Mouse (Mus musculus) megakaryocyte, embryonic 14.5 days (primary cell): ENCODE measurements around the gene Wdr4. TPM values are rescaled to one million over a fixed set of nuclear protein-coding genes. Genes with fewer than 3 reads are reported as not detected.
A peak's percentile ranks its signal among the peaks of the same experiment; 100 is the strongest.

Experiments used
- H3K27me3 ChIP-seq: replicated peaks from 2 replicates; pipeline ENCODE3; 2012; ENCODE audit warnings: inconsistent platforms
- H3K36me3 ChIP-seq: replicated peaks from 2 replicates; pipeline ENCODE3; 2012; ENCODE audit warnings: low read length, inconsistent platforms, mixed read lengths
- H3K4me1 ChIP-seq: 2 replicates; pipeline ENCODE4 v1.6.1; 2012; ENCODE audit warnings: inconsistent platforms
- H3K4me3 ChIP-seq: replicated peaks from 2 replicates; pipeline ENCODE3; 2012; ENCODE audit warnings: moderate library complexity, mild to moderate bottlenecking, inconsistent platforms
- H3K9me3 ChIP-seq: 2 replicates; pipeline ENCODE4 v1.6.1; 2012; ENCODE audit warnings: inconsistent platforms
- FLI1 ChIP-seq: IDR thresholded peaks from 2 replicates; pipeline ENCODE4 v1.6.1; 2012; ENCODE audit warnings: low read length, inconsistent platforms, mixed read lengths
- GATA1 ChIP-seq: IDR thresholded peaks from 3 replicates; pipeline ENCODE4 v1.6.1; 2012; ENCODE audit warnings: mixed read lengths, low read length, inconsistent platforms, borderline replicate concordance
- polyA plus RNA-seq: library from polyadenylated mRNA; stranded (reverse); fragments of >175 nt; gene quantifications from 2 replicates; pipeline ENCODE4 v1.2.3, GENCODE M21; 2012; ENCODE audit warnings: low replicate concordance; ENCODE audit not compliant: insufficient read depth

Gene Wdr4
- 13.5 and 35.0 TPM in 2 replicates for polyA plus RNA-seq

GRCm38 (mm10) chr17:31519946-31520838 lies at the start of gene Wdr4, which contains the start of gene Ndufv3:
Wdr4 (minus strand) TSS chr17:31519980.
Ndufv3 (plus strand) TSS chr17:31520115.
- H3K4me1 ChIP-seq, result peaks cover 57% of the 10 kb centered on the region
- peak within 1 kb of the TSS; percentile 96 for H3K4me3 ChIP-seq
- H3K36me3 ChIP-seq, result peaks cover 34% of the 10 kb centered on the region
- TF ChIP-seq FLI1 (no peak), GATA1 (no peak)
- peaks cover 3% of the 10 kb centered on the region for H3K27me3 ChIP-seq
- H3K9me3 ChIP-seq, result no peaks in the 10 kb centered on the region

GRCm38 (mm10) chr17:31566276-31566675 lies 46.5 kb upstream of the Wdr4 start:
- no peaks in the 10 kb centered on the region for H3K27me3 ChIP-seq
- H3K36me3 ChIP-seq, result peaks cover 13% of the 10 kb centered on the region
- H3K9me3 ChIP-seq, result no peaks in the 10 kb centered on the region
- peak overlapping the region; percentile 97 for H3K4me3 ChIP-seq
- peaks cover 61% of the 10 kb centered on the region for H3K4me1 ChIP-seq
- TF ChIP-seq FLI1, result no peak
- no peak for TF ChIP-seq GATA1

DNA sequence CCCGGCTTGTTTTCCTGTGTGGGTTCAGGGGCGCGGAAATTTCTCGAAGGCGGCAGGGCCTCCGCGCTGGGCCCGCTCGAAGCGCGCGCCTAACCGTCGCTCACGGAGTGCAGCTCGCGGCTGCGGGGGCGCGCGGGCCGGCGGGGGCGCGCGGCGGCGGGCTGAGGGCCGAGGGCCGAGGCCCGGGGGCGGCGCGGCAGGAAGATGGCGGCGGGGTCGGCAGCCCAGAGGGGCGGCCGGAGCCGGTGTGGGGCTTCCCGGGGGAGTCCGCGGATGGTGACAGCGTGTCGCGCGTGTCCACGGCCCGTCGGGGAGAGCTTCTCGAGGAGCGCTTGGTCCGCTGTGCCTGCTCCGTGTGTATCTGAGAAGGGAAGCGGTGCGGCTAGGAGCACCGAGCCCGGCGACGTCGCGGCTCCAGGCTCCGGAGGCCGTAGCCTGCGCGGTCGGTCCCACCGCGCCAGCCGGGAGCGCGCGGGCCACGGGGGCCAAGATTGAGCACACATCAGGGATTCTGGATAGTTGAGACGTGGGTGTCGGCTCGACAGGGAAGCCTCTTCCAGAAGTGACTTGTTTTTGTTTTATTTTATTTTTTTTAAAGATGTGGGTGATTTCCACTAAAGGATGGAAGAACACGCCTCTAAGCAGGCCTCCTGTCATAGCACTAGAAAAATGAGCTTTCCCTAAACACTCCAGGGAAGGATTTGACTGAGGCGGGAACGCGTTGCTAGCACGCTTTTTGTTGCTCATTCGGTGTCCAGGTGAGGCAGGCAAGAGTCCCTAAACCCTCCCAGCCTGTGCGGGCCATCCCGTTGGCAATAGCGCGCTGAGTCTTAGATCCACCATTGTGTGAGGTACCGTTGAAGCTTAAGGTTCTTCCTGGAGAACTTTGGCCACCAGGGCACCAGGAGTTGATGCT lies 45.6 kb upstream of the Wdr4 start:
- Histone ChIP-seq H3K36me3 (peaks cover 13% of the 10 kb centered on the region), H3K9me3 (no peaks in the 10 kb centered on the region), H3K27me3 (no peaks in the 10 kb centered on the region), H3K4me1 (peaks cover 54% of the 10 kb centered on the region), H3K4me3 (peak overlapping the region; percentile 97)
- no peak for TF ChIP-seq FLI1
- no peak for TF ChIP-seq GATA1

DNA sequence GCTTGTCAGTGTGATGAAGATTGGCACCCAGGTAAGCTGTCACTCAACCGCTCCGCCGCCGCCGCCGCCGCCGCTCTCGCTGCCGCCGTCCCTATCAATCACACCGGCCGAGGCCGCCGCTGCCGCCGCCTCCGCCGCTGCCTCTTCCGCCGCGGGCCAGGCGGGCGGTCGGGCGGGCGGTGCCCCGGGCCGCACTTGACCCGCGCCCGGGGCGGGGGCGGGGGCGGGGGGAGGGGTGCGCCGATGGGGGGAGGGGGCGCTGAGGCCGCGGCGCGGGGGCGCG lies 45.0 kb upstream of the Wdr4 start:
- Histone ChIP-seq H3K4me3 (peak overlapping the region; percentile 97), H3K36me3 (peaks cover 13% of the 10 kb centered on the region), H3K27me3 (no peaks in the 10 kb centered on the region), H3K9me3 (no peaks in the 10 kb centered on the region), H3K4me1 (peaks cover 49% of the 10 kb centered on the region)
- TF ChIP-seq FLI1, result no peak
- no peak for TF ChIP-seq GATA1

DNA sequence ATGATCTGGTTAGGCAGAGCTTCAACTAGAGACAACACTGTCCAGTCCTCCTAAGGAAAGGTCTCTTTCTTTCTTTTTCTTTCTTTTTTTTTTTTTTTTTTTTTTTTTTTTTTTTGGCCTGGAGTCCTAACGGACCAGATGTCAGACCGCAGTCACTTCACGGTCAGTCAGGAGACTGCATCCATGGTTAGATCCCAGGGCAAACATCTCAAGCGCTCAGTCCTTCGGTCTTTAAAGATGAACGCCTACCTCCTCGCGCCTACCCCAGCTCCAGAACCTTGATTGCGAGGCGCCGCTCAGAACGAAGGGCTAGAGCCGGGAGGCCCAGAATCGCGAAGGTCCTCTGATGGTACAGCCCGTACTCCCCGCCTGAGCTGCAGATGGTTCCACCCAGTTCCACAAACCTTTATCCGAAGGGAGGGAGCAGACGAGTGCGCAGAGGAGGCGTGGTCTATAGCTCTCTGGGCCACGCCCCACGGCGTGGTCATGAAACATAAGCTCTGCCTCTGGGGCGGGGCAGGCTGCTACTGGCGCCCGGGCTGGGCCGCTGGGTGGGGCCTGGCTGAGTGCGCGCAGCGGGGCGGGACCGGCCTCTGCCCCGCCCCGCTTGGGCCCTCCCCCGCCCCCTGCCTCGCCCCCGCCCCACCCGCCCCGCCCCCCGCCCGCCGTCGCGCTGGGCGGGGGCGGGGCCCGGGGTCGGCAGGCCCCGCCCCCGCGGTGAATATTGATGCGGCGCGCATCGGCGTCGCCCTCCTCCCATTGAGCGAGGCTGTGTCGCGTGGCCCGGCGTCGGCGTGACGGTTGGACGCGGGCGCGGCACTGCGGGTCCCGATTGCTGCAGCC lies 44.5 kb upstream of the Wdr4 start, which contains the start of gene Pknox1:
Gene Pknox1, plus strand, starts transcription at position 720 of the 843 bp plus-strand sequence.
- TF ChIP-seq GATA1 (no peak), FLI1 (no peak)
- H3K9me3 ChIP-seq, result no peaks in the 10 kb centered on the region
- peaks cover 10% of the 10 kb centered on the region for H3K36me3 ChIP-seq

GRCm38 (mm10) chr17:31563632-31564014 lies 43.8 kb upstream of the Wdr4 start:
- H3K4me1 ChIP-seq, result peaks cover 40% of the 10 kb centered on the region
- no peak for TF ChIP-seq FLI1
- TF ChIP-seq GATA1, result no peak

More for the DNA sequence above, 44.5 kb upstream of the Wdr4 start, which contains the start of gene Pknox1:
- Histone ChIP-seq H3K27me3 (no peaks in the 10 kb centered on the region), H3K4me1 (peaks cover 46% of the 10 kb centered on the region), H3K4me3 (peak within 1 kb of the TSS; percentile 97)

GRCm38 (mm10) chr17:31559021-31559789 lies 39.4 kb upstream of the Wdr4 start:
- no peak for TF ChIP-seq GATA1
- TF ChIP-seq FLI1, result no peak
- Histone ChIP-seq H3K36me3 (no peaks in the 10 kb centered on the region), H3K4me1 (peaks cover 28% of the 10 kb centered on the region), H3K27me3 (peaks cover 2% of the 10 kb centered on the region), H3K4me3 (no peak overlapping the region), H3K9me3 (no peaks in the 10 kb centered on the region)

More at GRCm38 (mm10) chr17:31563632-31564014, 43.8 kb upstream of the Wdr4 start:
- Histone ChIP-seq H3K9me3 (no peaks in the 10 kb centered on the region), H3K36me3 (peaks cover 10% of the 10 kb centered on the region), H3K27me3 (no peaks in the 10 kb centered on the region), H3K4me3 (peak overlapping the region; percentile 93)

- Histone ChIP-seq H3K27me3 (peaks cover 2% of the 10 kb centered on the region), H3K9me3 (no peaks in the 10 kb centered on the region), H3K4me1 (peaks cover 21% of the 10 kb centered on the region), H3K36me3 (no peaks in the 10 kb centered on the region), H3K4me3 (no peak overlapping the region)
- TF ChIP-seq GATA1 (no peak), FLI1 (no peak)
Measured at GRCm38 (mm10) chr17:31557947-31558542, 38.3 kb upstream of the Wdr4 start.
